Mouse (Mus musculus) kidney, postnatal 0 days (tissue): ENCODE data around the gene Ppp5c. TPM values are rescaled to one million over a fixed set of nuclear protein-coding genes. Genes with fewer than 3 reads are reported as not detected.

ENCODE experiments used
- ATAC-seq: fragments of 200-750 bp; cut with Nextera tagmentation; replicated peaks from 2 replicates; pipeline ENCODE4 v1.8.0; 2017; ENCODE audit warnings: low read depth, moderate number of reproducible peaks, moderate TSS enrichment, moderate library complexity; ENCODE audit not compliant: low FRiP score
- DNase-seq: peaks from one replicate; pipeline ENCODE4 v3.0.0-alpha.2; 2016; ENCODE audit warnings: low spot score
- H3K27ac ChIP-seq: fragments of 300-500 bp; sonication (generic); 2 replicates; pipeline ENCODE4 v1.5.1; 2014; ENCODE audit warnings: mild to moderate bottlenecking
- H3K27me3 ChIP-seq: fragments of 300-500 bp; sonication (generic); 2 replicates; pipeline ENCODE4 v1.6.1; 2014; ENCODE audit warnings: low read length, mixed read lengths; ENCODE audit not compliant: insufficient read depth
- H3K36me3 ChIP-seq: fragments of 300-500 bp; sonication (generic); 2 replicates; pipeline ENCODE4 v1.6.1; 2014; ENCODE audit warnings: low read length, mixed read lengths; ENCODE audit not compliant: insufficient read depth
- H3K4me1 ChIP-seq: fragments of 300-500 bp; sonication (generic); replicated peaks from 2 replicates; pipeline ENCODE4 v1.6.1; 2014; ENCODE audit warnings: antibody characterized with exemption, low read length, mixed read lengths; ENCODE audit not compliant: insufficient read depth
- H3K4me2 ChIP-seq: fragments of 300-500 bp; sonication (generic); 2 replicates; pipeline ENCODE4 v1.6.1; 2014; ENCODE audit warnings: mild to moderate bottlenecking, low read length, moderate library complexity, mixed read lengths
- H3K4me3 ChIP-seq: fragments of 300-500 bp; sonication (generic); replicated peaks from 2 replicates; pipeline ENCODE4 v1.5.1; 2014; ENCODE audit warnings: low read depth, low read length
- H3K9ac ChIP-seq: fragments of 300-500 bp; sonication (generic); 2 replicates; pipeline ENCODE4 v1.6.1; 2014; ENCODE audit warnings: low read depth, low read length
- H3K9me3 ChIP-seq: fragments of 300-500 bp; sonication (generic); replicated peaks from 2 replicates; pipeline ENCODE4 v1.6.1; 2016; ENCODE audit warnings: low read length, inconsistent platforms, mixed read lengths
- CTCF ChIP-seq: IDR thresholded peaks from 2 replicates; pipeline ENCODE4 v1.5.1; 2016; ENCODE audit warnings: antibody characterized with exemption, low read depth, mild to moderate bottlenecking, moderate library complexity
- WGBS: fragments of 180-500 bp; shearing (Covaris S2); extraction: QIAGEN DNeasy Blood & Tissue Kit; methylation state at CpG from one replicate; pipeline ENCODE4 v1.1.7; 2014; 5-methylcytosine and 5-hydroxymethylcytosine counted together
- polyA plus RNA-seq: library from polyadenylated mRNA; unstranded; fragments of >200 nt; fragmentation: Nextera tagmentation; extraction: Ambion mirVana; gene quantifications from 2 replicates; pipeline ENCODE4 v1.2.1, GENCODE M21; 2015

Ppp5c gene
- polyA plus RNA-seq, 1 experiment from 2014 or later: 82.0 TPM

DNA sequence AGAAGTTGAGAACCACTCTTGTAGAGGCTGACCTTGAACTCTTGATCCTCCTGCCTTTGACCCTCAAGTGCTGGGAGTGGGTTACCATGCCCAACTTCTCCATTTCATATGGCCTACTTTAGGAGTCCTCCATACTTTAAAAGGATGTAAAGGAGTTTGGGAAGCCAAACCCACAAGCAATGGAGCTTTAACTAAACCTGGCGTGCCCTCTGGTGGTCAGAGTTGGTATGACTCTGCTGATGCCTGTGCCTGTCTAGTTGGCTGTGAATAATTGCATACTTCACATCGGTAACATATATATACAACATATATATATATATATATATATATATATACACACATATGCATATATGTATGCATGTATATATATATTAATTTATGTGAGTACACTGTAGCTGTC, 38.7 kb upstream of the Ppp5c start:
- Histone ChIP-seq H3K9me3 (no peaks in the 10 kb centered on the region), H3K9ac (no peak overlapping the region), H3K36me3 (no peaks in the 10 kb centered on the region), H3K4me3 (no peak overlapping the region), H3K4me2 (no peak overlapping the region), H3K4me1 (peaks cover 7% of the 10 kb centered on the region), H3K27me3 (no peaks in the 10 kb centered on the region), H3K27ac (no peak overlapping the region)
- peak; percentile 83 for DNase-seq
- peak; percentile 86 for TF ChIP-seq CTCF
- 0% methylated on average over 2 of the region's 2 CpGs for WGBS
- ATAC-seq: no peak

DNA sequence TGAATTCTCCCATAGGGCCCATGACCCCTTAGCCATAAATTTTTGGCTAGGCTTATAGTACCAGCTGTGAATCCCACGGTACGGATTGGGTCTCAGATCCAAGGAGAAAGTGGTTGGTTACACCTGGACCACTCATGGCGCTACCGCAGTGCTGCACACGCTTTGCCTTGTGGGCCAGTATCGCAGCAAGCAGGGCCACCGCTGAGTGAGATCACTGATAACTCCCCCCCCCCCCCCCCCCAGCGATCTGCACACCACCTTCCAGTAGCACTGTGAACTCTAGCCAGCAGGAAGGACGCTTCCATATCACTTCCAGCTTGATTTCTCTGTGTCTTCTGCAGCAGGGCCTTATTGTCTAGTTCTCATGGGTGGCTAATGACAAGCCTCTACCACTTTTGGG, 37.9 kb upstream of the Ppp5c start:
- H3K4me3 ChIP-seq: no peak overlapping the region
- no peak overlapping the region for H3K27ac ChIP-seq
- H3K4me1 ChIP-seq: peaks cover 12% of the 10 kb centered on the region
- H3K9ac ChIP-seq: no peak overlapping the region
- H3K9me3 ChIP-seq: no peaks in the 10 kb centered on the region
- no peaks in the 10 kb centered on the region for H3K36me3 ChIP-seq
- no peak for TF ChIP-seq CTCF
- 70% methylated on average over 8 of the region's 9 CpGs for WGBS
- ATAC-seq (no peak), DNase-seq (no peak)
- no peak overlapping the region for H3K4me2 ChIP-seq
- H3K27me3 ChIP-seq: no peaks in the 10 kb centered on the region

DNA sequence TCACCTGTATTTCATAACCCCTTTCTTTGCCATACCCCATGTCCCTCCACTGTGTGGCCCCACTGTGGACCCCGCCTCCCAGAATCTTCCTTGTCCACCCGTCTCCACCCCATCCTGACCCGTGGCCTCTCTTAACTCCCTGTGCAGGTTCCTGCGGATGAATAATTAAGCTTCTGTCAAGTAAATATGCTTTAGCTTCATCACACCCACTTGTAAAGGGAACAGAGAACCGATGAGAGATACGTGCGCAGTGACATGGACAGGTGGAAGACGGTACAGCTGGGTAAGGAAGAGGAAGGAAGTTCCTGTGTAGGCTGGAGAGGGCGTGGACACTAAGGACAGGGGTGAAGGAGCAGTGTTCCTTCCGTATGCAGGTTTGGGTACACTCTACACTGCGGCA, 35.1 kb upstream of the Ppp5c start:
- Histone ChIP-seq H3K27me3 (no peaks in the 10 kb centered on the region), H3K4me3 (peak overlapping the region; percentile 65), H3K4me1 (peaks cover 29% of the 10 kb centered on the region), H3K4me2 (peak overlapping the region; percentile 73), H3K27ac (peak overlapping the region; percentile 97), H3K36me3 (no peaks in the 10 kb centered on the region), H3K9me3 (no peaks in the 10 kb centered on the region), H3K9ac (peak overlapping the region; percentile 69)
- ATAC-seq: peak; percentile 31
- no peak for TF ChIP-seq CTCF
- WGBS: 5% methylated on average over 11 of the region's 11 CpGs
- DNase-seq: peak; percentile 37

DNA sequence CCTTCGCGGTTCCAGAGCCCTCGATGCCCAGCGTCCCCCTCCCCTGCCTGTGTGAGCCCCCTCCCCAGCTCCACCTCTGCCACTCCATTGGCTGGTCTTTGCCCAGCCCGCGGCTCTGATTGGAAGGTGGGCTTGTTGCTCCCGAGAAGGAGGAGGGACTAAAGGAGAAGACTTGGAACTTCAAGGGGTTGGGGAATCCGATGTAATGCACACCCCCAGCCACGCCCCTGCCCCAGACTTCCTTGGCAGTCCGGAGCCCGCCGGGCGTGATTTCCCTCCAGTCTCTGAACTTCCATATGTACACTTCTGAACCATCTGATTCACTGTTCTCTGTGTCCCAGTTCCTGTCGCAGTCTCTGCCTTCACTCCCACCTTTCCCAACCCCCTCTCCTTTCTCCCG, 34.7 kb upstream of the Ppp5c start, which contains the start of gene Hif3a:
Gene Hif3a (minus strand): TSS at position 39 of the 400 bp plus-strand sequence.
- H3K27ac ChIP-seq: peak within 1 kb of the TSS; percentile 97
- peak; percentile 96 for DNase-seq
- H3K9ac ChIP-seq: peak within 1 kb of the TSS; percentile 69
- no peak for TF ChIP-seq CTCF
- H3K27me3 ChIP-seq: no peaks in the 10 kb centered on the region
- H3K9me3 ChIP-seq: no peaks in the 10 kb centered on the region
- peak; percentile 63 for ATAC-seq
- peak within 1 kb of the TSS; percentile 65 for H3K4me3 ChIP-seq
- peak within 1 kb of the TSS; percentile 73 for H3K4me2 ChIP-seq
- peaks cover 32% of the 10 kb centered on the region for H3K4me1 ChIP-seq
- under 1% methylated on average over 15 of the region's 15 CpGs for WGBS
- no peaks in the 10 kb centered on the region for H3K36me3 ChIP-seq

DNA sequence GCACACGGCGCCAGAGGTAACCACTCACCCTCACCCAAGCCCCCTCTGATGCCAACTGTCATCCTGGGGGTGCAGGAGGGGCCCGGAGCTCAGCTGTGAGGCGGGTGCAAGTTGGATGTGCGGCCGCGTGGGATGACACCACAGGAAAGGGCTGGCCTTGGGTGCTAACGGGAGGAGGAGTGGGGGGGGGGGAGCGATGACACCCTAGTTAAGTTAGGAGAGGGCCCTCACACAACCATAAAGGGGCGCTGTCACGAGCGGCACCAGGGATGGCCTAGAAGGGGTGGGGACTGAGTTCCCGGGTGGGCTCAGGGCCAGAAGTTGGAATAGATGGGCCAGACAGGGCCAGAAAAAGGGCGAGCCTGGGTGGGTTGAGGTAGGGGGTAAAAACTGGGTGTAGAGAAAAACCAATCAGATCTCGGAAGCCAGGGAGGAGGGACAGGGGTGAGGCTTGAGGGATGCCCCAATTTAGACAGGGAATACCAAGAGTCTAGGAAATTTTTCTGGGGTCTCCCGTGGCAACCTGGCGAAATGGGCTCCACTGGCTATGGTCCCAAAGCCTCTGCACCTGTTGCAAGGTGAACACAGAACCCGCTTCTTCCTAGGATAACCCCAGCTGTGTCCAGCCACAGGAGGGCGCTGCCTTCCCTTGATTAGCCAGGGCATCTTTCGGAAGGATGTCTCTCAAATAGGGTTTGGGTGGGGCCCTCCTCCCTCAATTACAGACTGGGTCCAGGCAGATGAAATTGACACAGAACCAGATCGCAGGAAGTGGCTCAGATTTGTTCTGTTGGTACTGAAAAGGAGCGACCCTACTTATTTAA, 33.3 kb upstream of the Ppp5c start:
- Histone ChIP-seq H3K4me1 (peaks cover 41% of the 10 kb centered on the region), H3K27ac (peak overlapping the region; percentile 97), H3K9me3 (no peaks in the 10 kb centered on the region), H3K4me3 (peak overlapping the region; percentile 65), H3K4me2 (peak overlapping the region; percentile 73), H3K9ac (peak overlapping the region; percentile 69; the same call in 1 of the 2 replicates), H3K36me3 (no peaks in the 10 kb centered on the region), H3K27me3 (no peaks in the 10 kb centered on the region)
- 71% methylated on average over 22 of the region's 22 CpGs for WGBS
- peak; percentile 60 for TF ChIP-seq CTCF
- ATAC-seq (no peak), DNase-seq (no peak)

GRCm38 (mm10) chr7:17060031-17060781, 32.5 kb upstream of the Ppp5c start:
- Histone ChIP-seq H3K4me1 (peaks cover 41% of the 10 kb centered on the region), H3K4me3 (peak overlapping the region; percentile 65; the same call in 1 of the 2 replicates), H3K4me2 (peak overlapping the region; percentile 73), H3K36me3 (no peaks in the 10 kb centered on the region), H3K27ac (peak overlapping the region; percentile 97), H3K9ac (peak overlapping the region; percentile 69), H3K9me3 (no peaks in the 10 kb centered on the region), H3K27me3 (no peaks in the 10 kb centered on the region)
- DNase-seq (peak; percentile 93), ATAC-seq (peak; percentile 26)
- whole genome bisulfite sequencing: 26% methylated on average over 9 of the region's 9 CpGs
- no peak for TF ChIP-seq CTCF
